Mouse (Mus musculus): ENCODE results near the gene Smpd2.

DNA sequence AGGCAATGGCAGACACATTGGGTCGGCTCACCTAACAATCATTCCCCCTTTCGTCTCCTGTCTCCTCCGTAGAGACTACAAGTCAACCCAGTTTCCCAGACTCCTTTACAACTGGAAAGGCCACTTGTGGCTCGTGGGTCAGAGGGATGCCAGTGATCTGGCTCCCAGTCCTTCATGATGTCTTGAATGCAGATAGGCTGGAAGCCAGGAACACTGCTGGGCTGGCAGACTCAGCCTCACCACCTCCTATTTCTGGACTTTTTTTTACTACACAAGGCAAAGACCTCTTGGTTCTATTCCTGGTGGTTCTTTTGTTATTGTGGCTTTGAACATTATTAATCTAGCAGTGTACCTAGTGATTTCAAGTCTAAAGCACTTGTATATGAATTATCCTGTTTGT lies 24.1 kb upstream of the Smpd2 start:
- TF ChIP-seq CTCF (IDR thresholded peaks at IDR 0.05; ENCODE audit: low read depth, low read length) (no peak), GATA1 (IDR thresholded peaks at IDR 0.05; ENCODE audit: borderline replicate concordance, low read length) (no peak), TAL1 (conservative IDR thresholded peaks at IDR 0.05; ENCODE audit: low read depth, low read length) (no peak), GATA2 (IDR thresholded peaks at IDR 0.05; ENCODE audit: borderline replicate concordance, low read depth, low read length) (no peak), POLR2AphosphoS5 (IDR thresholded peaks at IDR 0.05; ENCODE audit: insufficient replicate concordance, low read depth, low read length) (no peak)
